Mouse (Mus musculus) left cerebral cortex, postnatal 14 days (tissue): ENCODE data around the gene Tnnt2. TPM values are rescaled to one million over a fixed set of nuclear protein-coding genes. Genes with fewer than 3 reads are reported as not detected.

Experiments used
- DNase-seq, 2 experiments: peaks; one replicate each; pipeline ENCODE4 v3.0.0; 2021 to 2022; ENCODE audit warnings: low spot score in 2 of 2, mixed read lengths in 1 of 2
- intact Hi-C: fragments of 180-260 bp; cut with DNase I; formaldehyde crosslinking; loops from one replicate; pipeline ENCODE4 v1.15.1; 2025
- total RNA-seq, 2 experiments: library from RNA; stranded (reverse); gene quantifications; 2 replicates each; pipeline ENCODE4 v1.2.3; 2021

Gene Tnnt2
- total RNA-seq, 2 experiments from 2014 or later, result 1.8 to 3.2 TPM

- DNase-seq, result no peak
- intact Hi-C loops, result no loop called here
Observed at GRCm38 (mm10) chr1:135891424-135892216, 55.5 kb downstream of the Tnnt2 start.

- DNase-seq, result no peak
- intact Hi-C loops, result no loop called here
Observed at GRCm38 (mm10) chr1:135892233-135892632, 56.1 kb downstream of the Tnnt2 start.

GRCm38 (mm10) chr1:135892764-135893163 lies 56.6 kb downstream of the Tnnt2 start:
- DNase-seq, result no peak
- intact Hi-C loops, result no loop called here

- no peak for DNase-seq
- intact Hi-C loops, result no loop called here
Observed at GRCm38 (mm10) chr1:135893377-135893776, 57.2 kb downstream of the Tnnt2 start.

- DNase-seq, result no peak
- intact Hi-C loops, result no loop called here
Observed at GRCm38 (mm10) chr1:135895367-135895766, 59.2 kb downstream of the Tnnt2 start.

- no peak for DNase-seq
- intact Hi-C loops, result no loop called here
Observed at GRCm38 (mm10) chr1:135899295-135899694, 63.1 kb downstream of the Tnnt2 start.

- intact Hi-C loops, result no loop called here
- DNase-seq, result no peak
Observed at GRCm38 (mm10) chr1:135899991-135900515, 63.9 kb downstream of the Tnnt2 start.

Other genes starting within 250 kb of the Tnnt2 start
- 100 to 1,000 TPM; 146 to 161 TPM for gene Nav1, start 229.1 kb upstream of the Tnnt2 start, total RNA-seq
- 100 to 1,000 TPM; 133 to 136 TPM for gene Csrp1, start 116.3 kb upstream of the Tnnt2 start, total RNA-seq
- gene Phlda3, start 70.2 kb upstream of the Tnnt2 start, total RNA-seq, result 10 to 100 TPM; 15.0 to 16.6 TPM
- gene Tnni1, start 56.9 kb upstream of the Tnnt2 start, total RNA-seq, result 1 to 10 TPM; 2.3 to 2.5 TPM
- gene Lad1, start 17.8 kb upstream of the Tnnt2 start, total RNA-seq, result under 1 TPM; 0.61 to 0.64 TPM
- gene Pkp1, start 82.9 kb downstream of the Tnnt2 start, total RNA-seq, result under 1 TPM; 0.13 to 0.30 TPM
- gene Igfn1, start 170.0 kb downstream of the Tnnt2 start, total RNA-seq, result 1 to 10 TPM; 1.8 to 2.9 TPM
- 10 to 100 TPM; 73.0 to 78.7 TPM for gene Tmem9, start 171.8 kb downstream of the Tnnt2 start, total RNA-seq
- gene Ascl5, start 214.4 kb downstream of the Tnnt2 start, total RNA-seq, result 1 to 10 TPM in 1 of 2 experiments, under 1 TPM in 1; 0.66 to 2.1 TPM
- 1 to 10 TPM; 1.0 to 1.1 TPM for gene Cacna1s, start 216.4 kb downstream of the Tnnt2 start, total RNA-seq